In genomic region chr10:29374065-29374464, GRCm38 (mm10) we compare ENCODE assay signal across 15 mouse cellular contexts.
"Had no signal": no experiment of that assay in that cellular context is flagged by ENCODE, and none has a peak within 500 bp of the region (broad histone marks: within the 10 kb centered on the region; RNA-seq: fewer than 3 reads in every experiment).

No protein-coding gene starts in this region.

- H3K9me3 ChIP-seq: kidney, embryonic 15.5 days; limb, embryonic 13.5 days; midbrain, embryonic 10.5 days; midbrain, embryonic 15.5 days; stomach, embryonic 15.5 days had no signal

- H3K27me3 ChIP-seq: kidney, embryonic 15.5 days; limb, embryonic 13.5 days; midbrain, embryonic 15.5 days; stomach, embryonic 15.5 days had no signal

- H3K27ac ChIP-seq: kidney, embryonic 15.5 days; limb, embryonic 13.5 days; liver, embryonic 14.5 days; midbrain, embryonic 10.5 days; midbrain, embryonic 15.5 days; stomach, embryonic 15.5 days had no signal

- H3K4me3 ChIP-seq: kidney, embryonic 15.5 days; limb, embryonic 13.5 days; midbrain, embryonic 10.5 days; midbrain, embryonic 15.5 days; stomach, embryonic 15.5 days had no signal

- H3K9ac ChIP-seq: kidney, embryonic 15.5 days; limb, embryonic 13.5 days; liver, embryonic 14.5 days; midbrain, embryonic 15.5 days; stomach, embryonic 15.5 days had no signal

- H3K36me3 ChIP-seq: kidney, embryonic 15.5 days; limb, embryonic 13.5 days; midbrain, embryonic 10.5 days; midbrain, embryonic 15.5 days; stomach, embryonic 15.5 days had no signal

- H3K4me1 ChIP-seq: kidney, embryonic 15.5 days; limb, embryonic 13.5 days; midbrain, embryonic 10.5 days; midbrain, embryonic 15.5 days; stomach, embryonic 15.5 days had no signal

- H3K4me2 ChIP-seq: kidney, embryonic 15.5 days; limb, embryonic 13.5 days; midbrain, embryonic 15.5 days; stomach, embryonic 15.5 days had no signal

- ATAC-seq: lung, postnatal 0 days; midbrain, embryonic 15.5 days had no signal

- DNase-seq: kidney, adult 2 months; kidney, postnatal 14 days; layer of hippocampus, postnatal 36 days; lung, adult 18-20 months; lung, postnatal 4 days; right cerebral cortex, postnatal 14 days; thymus, adult 2 months; thymus, postnatal 36 days had no signal
